Mouse (Mus musculus): ENCODE data around the gene Matn4.
"Not testable (repeated sequence)": the region's sequence is repeated elsewhere in the genome, so short reads cannot be mapped to it uniquely, and the experiment has no call there.

DNA sequence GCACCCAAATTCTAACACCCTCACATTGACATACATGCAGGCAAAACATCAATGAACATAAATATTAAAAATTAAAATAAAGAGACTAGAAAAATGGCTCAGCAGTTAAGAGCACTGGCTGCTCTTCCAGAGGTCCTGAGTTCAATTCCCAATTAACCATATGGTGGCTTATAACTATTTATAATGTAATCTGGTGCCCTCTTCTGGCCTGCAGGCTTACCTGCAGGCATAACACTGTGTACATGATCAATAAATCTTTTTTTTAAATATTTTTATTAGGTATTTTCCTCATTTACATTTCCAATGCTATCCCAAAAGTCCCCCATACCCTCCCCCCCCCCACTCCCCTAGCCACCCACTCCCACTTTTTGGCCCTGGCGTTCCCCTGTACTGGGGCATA, 61.2 kb downstream of the Matn4 start:
- TF ChIP-seq POLR2A (IDR thresholded peaks at IDR 0.05; ENCODE audit: insufficient read depth, low read length); EP300 (IDR thresholded peaks at IDR 0.05; ENCODE audit: insufficient read depth, low read depth, low read length): not testable (repeated sequence)
